Comparison of ENCODE assay signal across 11 mouse cellular contexts in the genomic region with DNA sequence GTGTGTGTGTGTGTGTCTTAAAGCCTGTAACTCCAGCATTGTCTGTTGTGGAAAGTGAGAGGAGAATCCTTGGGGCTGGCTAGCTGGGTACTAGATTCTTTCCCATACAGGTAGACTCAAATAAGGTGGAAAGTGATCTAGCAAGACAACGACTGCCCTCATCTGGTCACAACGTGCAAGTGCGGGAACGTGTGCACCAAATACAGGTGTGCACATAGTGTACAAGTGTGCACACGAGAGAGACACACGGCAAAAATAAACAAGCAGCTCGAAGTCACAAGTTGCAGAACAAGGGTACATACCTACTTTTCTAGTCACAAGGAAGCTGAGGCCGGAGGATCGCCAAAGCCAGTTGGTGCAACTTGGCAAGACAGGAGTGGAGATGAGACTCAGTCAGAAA. TPM values are rescaled to one million over a fixed set of nuclear protein-coding genes. Genes with fewer than 3 reads are reported as not detected.
DNase-seq lines count a peak whose midpoint lies in the region; ATAC-seq and TF ChIP-seq lines count a peak whose summit lies in the region.
"Had no signal": no experiment of that assay in that cellular context is flagged by ENCODE, and none has a peak within 500 bp of the region (broad histone marks: within the 10 kb centered on the region; RNA-seq: fewer than 3 reads in every experiment).

No protein-coding gene starts in this region.

- DNase-seq in kidney, adult 9 months: peak; percentile 36
- DNase-seq in urinary bladder, postnatal 14 days (ENCODE audit: low spot score): peak; percentile 42
- DNase-seq in urinary bladder, postnatal 25 days (ENCODE audit: low spot score): no peak
- no peak for DNase-seq in lung, postnatal 0 days (ENCODE audit: low spot score)
- no peak for DNase-seq in spleen, adult 12 weeks (ENCODE audit: low spot score)
- no peak for DNase-seq in neural tube, embryonic 10.5 days (ENCODE audit: extremely low spot score, low spot score)
- DNase-seq: adrenal gland, adult 8-10 months had no signal

- ATAC-seq in kidney, embryonic 15.5 days (replicated peaks; ENCODE audit: low FRiP score): no peak
- ATAC-seq in lung, postnatal 0 days: no peak
- ATAC-seq in forebrain, embryonic 16.5 days: no peak

- TF ChIP-seq EP300 in lung, postnatal 0 days (IDR thresholded peaks at IDR 0.05): no peak

- no peak overlapping the region for H3K27ac ChIP-seq in kidney, embryonic 15.5 days
- H3K27ac ChIP-seq in lung, postnatal 0 days (ENCODE audit: low read length): no peak overlapping the region
- no peak overlapping the region for H3K27ac ChIP-seq in forebrain, embryonic 16.5 days (ENCODE audit: low read length)
- H3K27ac ChIP-seq: embryonic facial prominence, embryonic 15.5 days had no signal

- H3K4me3 ChIP-seq in kidney, embryonic 15.5 days (replicated peaks): no peak overlapping the region
- no peak overlapping the region for H3K4me3 ChIP-seq in lung, postnatal 0 days (ENCODE audit: low read depth, low read length)
- H3K4me3 ChIP-seq in forebrain, embryonic 16.5 days (replicated peaks; ENCODE audit: low read length): no peak overlapping the region
- H3K4me3 ChIP-seq: embryonic facial prominence, embryonic 15.5 days had no signal

- H3K9me3 ChIP-seq in kidney, embryonic 15.5 days (replicated peaks): no peaks in the 10 kb centered on the region
- H3K9me3 ChIP-seq in lung, postnatal 0 days (ENCODE audit: low read length): no peaks in the 10 kb centered on the region
- no peaks in the 10 kb centered on the region for H3K9me3 ChIP-seq in forebrain, embryonic 16.5 days (ENCODE audit: control insufficient read depth, low read length)
- H3K9me3 ChIP-seq: embryonic facial prominence, embryonic 15.5 days had no signal

- 52% methylated on average over 9 of the region's 9 CpGs for WGBS in kidney, embryonic 15.5 days
- WGBS in lung, postnatal 0 days: 52% methylated on average over 9 of the region's 9 CpGs
- WGBS in forebrain, embryonic 16.5 days: 57% methylated on average over 9 of the region's 9 CpGs

- TF ChIP-seq CTCF in lung, postnatal 0 days (IDR thresholded peaks at IDR 0.05): peak; percentile 68

- no peak overlapping the region for H3K4me2 ChIP-seq in kidney, embryonic 15.5 days
- no peak overlapping the region for H3K4me2 ChIP-seq in lung, postnatal 0 days (replicated peaks; ENCODE audit: low read depth, low read length)
- H3K4me2 ChIP-seq in forebrain, embryonic 16.5 days (ENCODE audit: low read length): no peak overlapping the region
- H3K4me2 ChIP-seq: embryonic facial prominence, embryonic 15.5 days had no signal

- H3K4me1 ChIP-seq in kidney, embryonic 15.5 days: peaks cover 17% of the 10 kb centered on the region
- peaks cover 3% of the 10 kb centered on the region; the same call in 1 of the 2 replicates for H3K4me1 ChIP-seq in lung, postnatal 0 days (ENCODE audit: insufficient read depth, low read depth, low read length)
- peaks cover 6% of the 10 kb centered on the region; the same call in 1 of the 2 replicates for H3K4me1 ChIP-seq in forebrain, embryonic 16.5 days (replicated peaks; ENCODE audit: control insufficient read depth, insufficient read depth, low read length)

- H3K36me3 ChIP-seq in kidney, embryonic 15.5 days: no peaks in the 10 kb centered on the region
- H3K36me3 ChIP-seq in lung, postnatal 0 days (ENCODE audit: insufficient read depth, low read length): no peaks in the 10 kb centered on the region
- no peaks in the 10 kb centered on the region for H3K36me3 ChIP-seq in forebrain, embryonic 16.5 days (ENCODE audit: control insufficient read depth, insufficient read depth)
- H3K36me3 ChIP-seq: embryonic facial prominence, embryonic 15.5 days had no signal

- no peak overlapping the region for H3K9ac ChIP-seq in kidney, embryonic 15.5 days
- H3K9ac ChIP-seq in lung, postnatal 0 days (replicated peaks; ENCODE audit: low read depth): no peak overlapping the region
- no peak overlapping the region for H3K9ac ChIP-seq in forebrain, embryonic 16.5 days (replicated peaks; ENCODE audit: low read depth, low read length)
- H3K9ac ChIP-seq: embryonic facial prominence, embryonic 15.5 days had no signal

- H3K27me3 ChIP-seq in kidney, embryonic 15.5 days: peaks cover 59% of the 10 kb centered on the region
- H3K27me3 ChIP-seq in lung, postnatal 0 days (replicated peaks; ENCODE audit: insufficient read depth, low read length): peaks cover 34% of the 10 kb centered on the region
- H3K27me3 ChIP-seq in forebrain, embryonic 16.5 days (replicated peaks; ENCODE audit: control insufficient read depth, insufficient read depth, low read length): peaks cover 32% of the 10 kb centered on the region

RNA-seq across cellular contexts. Expression of gene Chrdl2, which starts 2.2 kb away (rescaled TPM):
- 0.69 and 0.87 TPM in 2 replicates for polyA plus RNA-seq in kidney, embryonic 15.5 days (2015; fragmentation: Nextera tagmentation; extraction: Ambion mirVana)
- polyA plus RNA-seq in lung, postnatal 0 days (2015; fragmentation: Nextera tagmentation; extraction: Ambion mirVana): 0.11 TPM in 1 of 2 replicates, not detected in the other
- polyA plus RNA-seq in forebrain, embryonic 16.5 days (2015; fragmentation: Nextera tagmentation; extraction: Ambion mirVana): 0.16 and 0.30 TPM in 2 replicates
- polyA plus RNA-seq: lung, embryonic 16.5 days had no signal

RNA-seq across cellular contexts. Expression of gene Rnf169, which starts 23.5 kb away (rescaled TPM):
- polyA plus RNA-seq in kidney, embryonic 15.5 days (2015; fragmentation: Nextera tagmentation; extraction: Ambion mirVana): 5.9 and 6.2 TPM in 2 replicates
- 3.8 and 4.2 TPM in 2 replicates for polyA plus RNA-seq in lung, postnatal 0 days (2015; fragmentation: Nextera tagmentation; extraction: Ambion mirVana)
- polyA plus RNA-seq in forebrain, embryonic 16.5 days (2015; fragmentation: Nextera tagmentation; extraction: Ambion mirVana): 5.5 TPM in 2 replicates

Comparison
In these comparisons a context has a peak if more than half of its experiments do, and no peak if none do; other contexts are left out.
1. DNase-seq: peak in kidney, adult 9 months (single experiment) and urinary bladder, postnatal 14 days (single experiment); none in urinary bladder, postnatal 25 days (single experiment), lung, postnatal 0 days (single experiment), spleen, adult 12 weeks (single experiment) and neural tube, embryonic 10.5 days (single experiment).